Mouse (Mus musculus): ENCODE measurements around the gene Lsm14a.
"Not testable (repeated sequence)": the region's sequence is repeated elsewhere in the genome, so short reads cannot be mapped to it uniquely, and the experiment has no call there.

Lsm14a gene

GRCm38 (mm10) chr7:34355629-34356028 is 37.5 kb downstream of the Lsm14a start:
- DNase-seq, result no peak

GRCm38 (mm10) chr7:34351997-34352396 is 41.1 kb downstream of the Lsm14a start:
- DNase-seq, result peak; percentile 47

GRCm38 (mm10) chr7:34350166-34350565 is 42.9 kb downstream of the Lsm14a start:
- no peak for DNase-seq

GRCm38 (mm10) chr7:34348011-34348410 is 45.1 kb downstream of the Lsm14a start:
- DNase-seq, result no peak

DNA sequence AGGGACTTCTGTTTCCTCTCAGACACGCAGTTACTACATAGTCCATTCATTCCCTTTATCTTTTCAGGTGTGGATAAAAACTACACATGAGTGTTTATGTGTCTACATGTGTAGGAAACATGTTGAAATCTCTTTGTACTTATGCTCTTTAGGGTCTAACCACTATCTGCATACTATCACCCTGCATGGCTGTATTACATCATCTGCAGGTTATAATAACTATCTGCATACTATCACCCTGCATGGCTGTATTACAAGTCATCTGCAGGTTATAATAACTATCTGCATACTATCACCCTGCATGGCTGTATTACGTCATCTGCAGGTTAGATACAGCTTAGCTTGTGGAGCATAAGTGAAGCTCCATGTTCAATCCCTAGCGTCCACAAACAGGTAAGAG is 46.1 kb downstream of the Lsm14a start:
- DNase-seq, result no peak

DNA sequence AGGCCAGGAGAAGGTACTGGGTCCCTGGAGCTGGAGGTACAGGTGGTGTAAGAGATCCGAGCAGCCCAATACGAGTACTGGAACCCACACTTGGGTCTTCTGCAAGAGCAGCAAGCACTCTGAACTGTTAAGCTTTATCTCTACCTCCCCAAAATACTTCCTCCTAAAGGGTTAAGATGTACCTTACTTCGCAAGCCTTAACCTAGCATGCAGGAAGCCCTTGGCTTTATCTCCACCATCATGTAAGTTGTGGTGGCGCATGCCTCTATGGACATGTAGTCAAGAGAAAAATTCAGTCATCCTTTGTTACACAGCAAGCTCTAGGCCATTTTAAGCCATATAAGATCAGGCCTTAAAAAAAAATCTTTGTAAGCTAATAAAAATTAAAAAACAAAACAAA is 46.6 kb downstream of the Lsm14a start:
- no peak for DNase-seq

DNA sequence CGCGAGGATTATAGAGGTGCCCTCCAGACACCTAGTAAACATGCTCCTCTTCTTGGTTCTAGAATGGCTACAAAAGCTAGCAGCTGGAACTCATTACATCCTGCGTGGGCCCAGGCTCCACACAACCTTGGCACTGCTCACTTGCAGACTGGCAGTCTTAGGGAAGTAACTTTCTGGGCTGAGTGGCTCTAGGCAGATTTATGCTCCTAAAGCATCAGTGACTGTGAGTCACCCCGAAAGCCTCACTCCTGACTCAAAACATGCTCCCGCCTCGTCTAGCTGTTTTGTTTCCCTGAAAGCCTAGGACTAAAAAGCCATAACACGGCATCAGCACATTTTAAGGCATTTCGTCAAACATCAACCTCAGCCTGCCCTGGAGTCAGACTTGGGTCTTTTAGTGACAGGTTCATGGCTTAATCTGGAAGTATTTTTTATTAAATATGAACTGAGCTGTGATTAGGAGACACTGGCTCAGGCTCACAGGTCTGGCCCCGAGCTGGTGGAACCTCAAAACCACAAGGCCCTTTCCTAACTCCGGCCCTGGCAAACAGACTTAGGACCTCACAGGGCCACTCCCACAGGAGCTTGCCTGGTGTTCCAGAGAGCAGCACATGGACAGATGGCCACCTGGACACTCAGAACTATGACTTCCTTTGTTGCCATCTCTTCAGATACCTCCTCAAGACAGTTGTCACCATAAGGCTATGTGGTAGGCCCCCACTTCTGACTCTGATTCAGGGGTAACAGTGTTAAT is 50.9 kb downstream of the Lsm14a start:
- DNase-seq, result no peak

- no peak for DNase-seq
Measured at GRCm38 (mm10) chr7:34340841-34341240, 52.3 kb downstream of the Lsm14a start.

- DNase-seq, result no peak
Measured at GRCm38 (mm10) chr7:34339164-34339489, 54.0 kb downstream of the Lsm14a start.

DNA sequence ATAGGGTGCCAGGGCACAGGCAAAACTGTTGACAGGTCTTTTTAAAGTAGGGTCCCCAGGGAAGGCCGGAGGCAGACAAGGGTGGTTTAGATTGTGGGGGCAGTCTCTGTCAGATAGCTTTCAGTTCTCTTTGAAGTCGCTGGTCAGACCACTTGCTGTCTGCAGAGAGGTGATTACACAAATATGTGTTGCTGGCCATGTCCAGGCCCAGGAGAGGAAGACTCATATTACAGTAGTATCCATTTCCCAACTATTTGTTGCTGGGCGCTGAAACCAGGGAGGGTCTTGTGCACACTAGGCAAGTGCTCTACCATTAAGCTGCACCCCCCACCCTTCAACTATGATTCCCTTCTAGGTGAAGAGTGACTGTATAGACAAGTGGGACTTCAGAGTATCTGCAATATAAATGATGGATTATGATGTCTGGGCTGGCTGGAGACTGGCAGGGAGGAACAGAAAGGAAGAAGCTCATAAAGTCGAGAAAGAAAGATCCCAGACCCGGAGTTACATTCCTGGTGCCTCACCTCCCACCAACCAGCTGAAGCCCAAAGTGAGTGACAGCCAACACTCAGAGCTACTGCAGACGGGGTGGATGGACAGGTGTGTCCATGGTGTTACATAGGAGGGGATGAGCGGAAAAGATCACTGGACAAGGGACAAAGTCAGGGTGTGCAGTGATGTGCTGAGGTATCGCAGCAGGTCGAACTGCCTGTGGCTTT is 54.5 kb downstream of the Lsm14a start:
- DNase-seq, result no peak

DNA sequence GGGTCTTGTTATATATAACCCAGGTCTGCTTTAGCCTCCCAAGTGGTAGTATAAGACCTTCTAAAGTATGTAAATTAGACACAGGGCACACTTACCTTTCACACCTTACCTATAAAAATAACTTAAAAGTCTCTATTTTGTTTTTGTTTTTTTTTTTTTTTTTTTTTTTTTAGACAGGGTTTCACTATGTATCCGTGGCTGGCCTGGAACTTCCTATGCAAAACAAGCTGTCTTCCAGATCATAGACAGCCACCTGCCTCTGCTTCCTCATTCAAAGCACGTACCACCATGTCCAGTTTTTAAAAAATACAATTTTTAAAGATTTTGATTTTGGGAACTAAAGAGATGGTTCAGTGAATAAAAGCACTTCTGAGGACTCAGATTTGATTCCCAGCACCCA is 55.8 kb downstream of the Lsm14a start:
- no peak for DNase-seq

DNA sequence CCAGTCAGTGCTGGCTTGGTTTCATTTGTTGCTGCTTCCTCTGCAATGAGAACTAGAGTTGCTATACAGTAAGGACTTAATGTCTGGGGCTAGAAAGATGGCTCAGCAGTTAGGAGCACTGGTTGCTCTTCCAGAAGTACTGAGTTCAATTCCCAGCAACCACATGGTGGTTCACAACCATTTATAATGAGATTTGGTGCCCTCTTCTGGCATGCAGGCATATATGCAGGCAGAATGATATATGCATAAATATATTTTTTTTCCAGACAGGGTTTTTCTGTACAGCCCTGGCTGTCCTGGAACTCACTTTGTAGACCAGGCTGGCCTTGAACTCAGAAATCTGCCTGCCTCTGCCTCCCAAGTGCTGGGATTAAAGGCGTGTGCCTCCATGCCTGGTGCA is 56.6 kb downstream of the Lsm14a start:
- not testable (repeated sequence) for DNase-seq

GRCm38 (mm10) chr7:34327493-34327892 is 65.6 kb downstream of the Lsm14a start:
- DNase-seq, result no peak

GRCm38 (mm10) chr7:34324857-34325256 is 68.3 kb downstream of the Lsm14a start:
- no peak for DNase-seq

DNA sequence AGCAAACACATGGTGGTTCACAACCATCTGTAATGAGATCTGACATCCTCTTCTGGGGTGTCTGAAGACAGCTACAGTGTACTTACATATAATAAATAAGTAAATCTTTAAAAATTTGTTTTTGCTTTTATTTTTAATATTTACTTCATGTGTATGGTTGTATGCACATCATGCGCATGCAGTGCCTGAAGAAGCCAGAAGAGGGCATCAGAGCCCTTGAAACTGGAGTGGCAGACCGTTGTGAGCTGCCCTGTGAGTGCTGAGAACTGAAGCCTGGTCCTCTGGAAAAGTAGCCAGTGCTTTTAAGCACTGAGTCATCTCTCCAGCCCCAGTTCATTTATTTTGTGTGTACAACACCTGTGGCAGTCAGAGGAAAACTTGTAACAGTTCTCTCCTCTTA is 69.1 kb downstream of the Lsm14a start:
- DNase-seq, result peak; percentile 15

DNA sequence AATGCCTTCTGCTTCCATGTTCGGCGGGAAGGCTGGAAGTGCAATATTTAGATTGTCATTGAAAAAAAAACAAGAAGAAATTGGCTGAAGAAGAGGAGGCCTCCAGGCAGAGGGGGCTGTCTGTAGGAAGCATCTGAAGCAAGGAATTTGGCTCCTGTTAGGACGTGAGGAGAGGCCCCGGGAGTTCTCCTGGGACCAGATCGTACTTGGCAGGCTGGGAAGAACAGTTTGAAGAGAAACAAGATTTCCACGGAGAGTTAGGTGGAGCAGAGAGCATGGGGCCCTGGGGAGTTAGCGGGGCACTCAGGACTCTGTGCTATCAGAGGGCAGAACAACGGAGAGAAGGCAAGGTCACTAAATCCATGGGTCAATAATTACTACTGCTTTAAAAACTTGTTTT is 69.8 kb downstream of the Lsm14a start:
- DNase-seq, result no peak

- no peak for DNase-seq
Measured at GRCm38 (mm10) chr7:34321958-34322357, 71.2 kb downstream of the Lsm14a start.

DNA sequence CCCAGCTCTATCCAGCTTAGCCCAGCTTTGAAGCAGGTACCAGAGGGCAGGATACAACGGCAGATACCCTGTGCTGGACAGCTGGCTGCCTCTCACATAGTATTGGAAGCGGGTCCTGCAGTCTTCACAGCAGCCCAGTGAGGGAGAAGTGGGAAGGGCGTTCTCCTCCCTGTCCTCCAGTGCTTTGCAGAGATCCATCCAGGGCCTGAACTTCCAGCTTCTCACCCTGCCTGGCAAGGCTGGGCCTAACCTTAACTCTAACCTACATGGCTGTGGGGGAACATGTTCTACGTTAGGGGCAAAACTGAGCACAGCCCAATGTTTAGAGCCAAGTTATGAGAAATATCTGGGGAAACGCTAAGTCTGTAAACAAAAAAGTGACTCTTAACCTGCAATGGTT is 72.0 kb downstream of the Lsm14a start:
- no peak for DNase-seq

DNA sequence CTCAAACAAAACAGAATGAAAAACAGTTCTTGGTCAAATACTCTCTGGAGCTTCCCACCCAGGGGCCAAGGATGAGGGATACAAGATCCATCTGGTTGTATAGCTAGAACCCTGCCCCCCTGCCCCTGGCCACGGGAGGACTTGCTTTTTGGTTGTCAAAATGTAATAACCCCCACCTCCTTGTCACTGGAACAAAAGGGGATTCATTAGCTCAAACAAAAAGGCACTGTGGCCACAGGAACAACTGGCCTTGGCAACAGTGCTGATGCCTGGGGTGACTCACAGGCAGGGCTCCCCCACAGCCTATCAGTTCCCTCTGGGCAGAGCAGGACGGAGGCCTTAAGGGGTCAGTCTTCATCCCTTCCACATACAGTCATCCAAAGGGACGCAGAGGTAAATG is 73.2 kb downstream of the Lsm14a start:
- no peak for DNase-seq

GRCm38 (mm10) chr7:34319123-34319522 is 74.0 kb downstream of the Lsm14a start:
- DNase-seq, result no peak

DNA sequence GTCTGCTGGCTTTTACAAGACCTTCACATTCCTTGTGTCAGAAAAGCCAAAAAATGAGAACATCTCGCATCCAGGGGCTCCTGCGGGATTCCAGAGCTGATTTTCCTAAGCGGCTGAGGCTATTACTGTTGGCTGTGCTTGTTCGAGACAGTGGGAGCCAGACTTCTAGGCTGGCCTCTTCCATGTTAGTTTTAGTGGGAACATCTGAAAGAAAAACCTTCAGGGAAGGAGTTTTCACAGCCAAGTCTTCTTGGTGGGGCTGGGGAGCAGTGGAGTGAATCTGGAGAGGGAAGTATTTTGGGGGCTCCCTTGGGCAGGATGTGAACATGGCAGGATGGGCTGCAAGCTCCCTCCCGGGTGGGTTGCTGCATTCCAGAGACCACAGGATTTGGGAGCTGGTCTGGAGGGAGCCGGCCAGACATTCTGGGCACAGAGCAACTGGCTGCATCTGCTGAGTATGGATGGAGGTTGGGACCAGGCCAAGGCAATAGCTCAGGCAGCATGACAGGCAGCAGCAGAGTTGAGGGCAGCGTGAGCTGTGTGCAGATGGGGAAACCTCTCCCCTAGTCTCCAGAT is 75.1 kb downstream of the Lsm14a start:
- no peak for DNase-seq

DNA sequence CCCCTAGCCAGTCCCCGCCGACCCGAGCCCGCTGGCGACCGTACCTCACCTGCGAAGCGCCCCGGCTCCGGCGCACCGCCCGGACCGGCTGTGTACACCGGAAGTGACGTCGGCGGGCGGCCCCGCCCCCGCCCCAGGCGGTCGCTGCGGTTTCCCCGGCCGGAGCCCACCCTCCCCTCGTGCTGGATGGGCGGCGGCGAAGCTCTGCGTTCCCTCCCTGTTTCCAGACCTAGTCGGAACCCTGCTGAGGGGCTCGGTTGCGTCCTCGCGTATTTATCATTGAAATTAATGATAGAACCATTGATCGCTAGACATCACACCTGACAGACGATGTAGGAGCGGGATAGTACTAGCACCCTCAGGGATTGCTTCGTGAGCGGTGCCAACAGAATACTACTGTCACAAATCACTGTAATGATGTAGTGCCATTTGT is 79.7 kb downstream of the Lsm14a start, which contains the start of gene 4931406P16Rik:
Gene 4931406P16Rik, minus strand, starts transcription at position 109 of the 433 bp plus-strand sequence.
- DNase-seq, result peak; percentile 91

GRCm38 (mm10) chr7:34312786-34313442 is 80.2 kb downstream of the Lsm14a start:
- no peak for DNase-seq
